Mouse (Mus musculus): ENCODE measurements around the gene Six5.
A peak's percentile ranks its signal among the peaks of the same experiment; 100 is the strongest.

The Six5 gene

GRCm38 (mm10) chr7:19075723-19076585, 18.4 kb upstream of the Six5 start, which contains the start of gene Dmwd:
TSS of gene Dmwd (plus strand) at chr7:19076227.
- peak; percentile 81 to 94 for DNase-seq (ENCODE audit: low spot score in 2 of 2)

GRCm38 (mm10) chr7:19076586-19076991, 17.8 kb upstream of the Six5 start:
- DNase-seq (ENCODE audit: low spot score in 2 of 2), result no peak

GRCm38 (mm10) chr7:19077761-19078160, 16.6 kb upstream of the Six5 start:
- no peak for DNase-seq (ENCODE audit: low spot score in 2 of 2)

GRCm38 (mm10) chr7:19078732-19079131, 15.7 kb upstream of the Six5 start:
- no peak for DNase-seq (ENCODE audit: low spot score in 2 of 2)

- DNase-seq (ENCODE audit: low spot score in 2 of 2), result no peak
These were observed 13.9 kb upstream of the Six5 start for GRCm38 (mm10) chr7:19080451-19080950.

- DNase-seq (ENCODE audit: low spot score in 2 of 2), result no peak
These were observed 12.2 kb upstream of the Six5 start for GRCm38 (mm10) chr7:19082171-19082570.

GRCm38 (mm10) chr7:19083096-19083495, 11.3 kb upstream of the Six5 start:
- DNase-seq (ENCODE audit: low spot score in 2 of 2), result no peak

GRCm38 (mm10) chr7:19083701-19084100, 10.7 kb upstream of the Six5 start, which contains the start of gene Dmpk:
TSS of gene Dmpk (plus strand) at chr7:19083849.
- DNase-seq (ENCODE audit: low spot score in 2 of 2), result no peak

GRCm38 (mm10) chr7:19084277-19084771, 10.1 kb upstream of the Six5 start:
- no peak for DNase-seq (ENCODE audit: low spot score in 2 of 2)

GRCm38 (mm10) chr7:19084921-19085473, 9.4 kb upstream of the Six5 start:
- no peak for DNase-seq (ENCODE audit: low spot score in 2 of 2)

GRCm38 (mm10) chr7:19085495-19085894, 8.9 kb upstream of the Six5 start:
- DNase-seq (ENCODE audit: low spot score in 2 of 2), result no peak

- DNase-seq (ENCODE audit: low spot score in 2 of 2), result no peak
These were observed 8.4 kb upstream of the Six5 start for GRCm38 (mm10) chr7:19086042-19086441.

GRCm38 (mm10) chr7:19086760-19087159, 7.6 kb upstream of the Six5 start:
- no peak for DNase-seq (ENCODE audit: low spot score in 2 of 2)

- peak in 1 of 2 experiments; percentile 56 for DNase-seq (ENCODE audit: low spot score in 2 of 2)
These were observed 5.6 kb upstream of the Six5 start for GRCm38 (mm10) chr7:19088813-19089212.

- DNase-seq (ENCODE audit: low spot score in 2 of 2), result no peak
These were observed 2.5 kb upstream of the Six5 start for GRCm38 (mm10) chr7:19091913-19092312.

GRCm38 (mm10) chr7:19092381-19093173, 1.8 kb upstream of the Six5 start:
- DNase-seq (ENCODE audit: low spot score in 2 of 2), result no peak

- peak; percentile 61 to 68 for DNase-seq (ENCODE audit: low spot score in 2 of 2)
These were observed 1.2 kb upstream of the Six5 start for GRCm38 (mm10) chr7:19093174-19093521.

- DNase-seq (ENCODE audit: low spot score in 2 of 2), result peak; percentile 64 to 75
These were observed 633 bp upstream of the Six5 start for GRCm38 (mm10) chr7:19093537-19094385.

GRCm38 (mm10) chr7:19094826-19095750, 694 bp downstream of the Six5 start:
- no peak for DNase-seq (ENCODE audit: low spot score in 2 of 2)

- no peak for DNase-seq (ENCODE audit: low spot score in 2 of 2)
These were observed 1.3 kb downstream of the Six5 start for GRCm38 (mm10) chr7:19095751-19096110.

All from frontal cortex, postnatal 25 days (tissue).